8 mouse cellular contexts compared by ENCODE assay signal in genomic region chr14:45539659-45540468, GRCm38 (mm10). TPM values are rescaled to one million over a fixed set of nuclear protein-coding genes. Genes with fewer than 3 reads are reported as not detected.
DNase-seq lines count a peak whose midpoint lies in the region; ATAC-seq and TF ChIP-seq lines count a peak whose summit lies in the region.

No protein-coding gene starts in this region.

- no peak for TF ChIP-seq POLR2A in small intestine, adult 2 months (IDR thresholded peaks at IDR 0.05; ENCODE audit: low read depth, low read length)

- peak; percentile 68; the same call in 1 of the 2 replicates for TF ChIP-seq CTCF in small intestine, adult 2 months (IDR thresholded peaks at IDR 0.05; ENCODE audit: extremely low read depth, insufficient read length, insufficient replicate concordance, low read depth, low read length)

- peak; percentile 72 for ATAC-seq in hindbrain, embryonic 12.5 days (ENCODE audit: low FRiP score)

- peak overlapping the region; percentile 17; the same call in 1 of the 2 replicates for H3K27ac ChIP-seq in hindbrain, embryonic 12.5 days
- H3K27ac ChIP-seq in small intestine, adult 2 months (ENCODE audit: insufficient read depth, low read depth, low read length), result peak overlapping the region; percentile 59

- H3K4me1 ChIP-seq in hindbrain, embryonic 12.5 days, result 0 out of 2 replicates have a peak, but pooled peaks cover 2% of the 10 kb centered on the region
- no peaks in the 10 kb centered on the region; the same call in 1 of the 2 replicates for H3K4me1 ChIP-seq in small intestine, adult 2 months (ENCODE audit: control insufficient read depth, insufficient read depth, insufficient read length, low read length)

- H3K4me3 ChIP-seq in hindbrain, embryonic 12.5 days, result no peak overlapping the region
- H3K4me3 ChIP-seq in small intestine, adult 2 months (ENCODE audit: low read depth, low read length), result no peak overlapping the region

- DNase-seq in left cerebral cortex, adult 18-20 months (ENCODE audit: low spot score in 2 of 2), result peak; percentile 46 to 65
- no peak for DNase-seq in left cerebral cortex, adult 11 months (ENCODE audit: low spot score)
- DNase-seq in cerebellum, adult 9-11 months, result peak; percentile 62
- DNase-seq in frontal cortex, adult 2 months (ENCODE audit: extremely low spot score in 1 of 2, low spot score in 1 of 2), result peak; percentile 63 to 74
- DNase-seq in layer of hippocampus, postnatal 36 days, result peak; percentile 59 to 60
- DNase-seq in lung, postnatal 4 days, result peak; percentile 84 to 89

- 46% methylated on average over 12 of the region's 12 CpGs for WGBS in hindbrain, embryonic 12.5 days
- WGBS in small intestine, adult 2 months, result 28% methylated on average over 12 of the region's 12 CpGs

- H3K9ac ChIP-seq in hindbrain, embryonic 12.5 days, result no peak overlapping the region

- H3K36me3 ChIP-seq in hindbrain, embryonic 12.5 days, result no peaks in the 10 kb centered on the region
- no peaks in the 10 kb centered on the region for H3K36me3 ChIP-seq in small intestine, adult 2 months (ENCODE audit: control insufficient read depth, insufficient read depth, low read length)

- no peaks in the 10 kb centered on the region for H3K9me3 ChIP-seq in hindbrain, embryonic 12.5 days (replicated peaks)

- no peaks in the 10 kb centered on the region for H3K27me3 ChIP-seq in hindbrain, embryonic 12.5 days
- H3K27me3 ChIP-seq in small intestine, adult 2 months (ENCODE audit: control insufficient read depth, insufficient read depth, low read length), result no peaks in the 10 kb centered on the region

- no peak overlapping the region for H3K4me2 ChIP-seq in hindbrain, embryonic 12.5 days (replicated peaks)

RNA-seq across cellular contexts. Expression of gene Fermt2, which starts 9.9 kb away (rescaled TPM):
- total RNA-seq in left cerebral cortex, adult 18-20 months (2021), result 100 to 1,000 TPM in 1 of 2 experiments, 10 to 100 TPM in 1; 88.1 to 109 TPM
- 83.2 and 91.3 TPM in 2 replicates for polyA plus RNA-seq in frontal cortex, adult 2 months (2012; rRNA removed)
- 75.1 and 84.3 TPM in 2 replicates for polyA plus RNA-seq in hindbrain, embryonic 12.5 days (2016; fragmentation: Nextera tagmentation; extraction: Ambion mirVana)
- 100 to 1,000 TPM; 104 to 109 TPM for total RNA-seq in layer of hippocampus, postnatal 36 days (2021)
- 4.7 and 4.9 TPM in 2 replicates for polyA plus RNA-seq in small intestine, adult 2 months (2012; rRNA removed)

Comparison
In these comparisons a context has a peak if more than half of its experiments do, and no peak if none do; other contexts are left out.
1. RNA of gene Fermt2, which starts 9.9 kb away (polyA plus RNA-seq): 83.2 to 91.3 TPM in frontal cortex, adult 2 months and 75.1 to 84.3 TPM in hindbrain, embryonic 12.5 days; 4.7 to 4.9 TPM in small intestine, adult 2 months; every median in the first group is over 10 times any median in the second.